Mouse (Mus musculus) bone marrow macrophage, adult 2 months (primary cell): ENCODE results near the gene 1700030K09Rik. TPM values are rescaled to one million over a fixed set of nuclear protein-coding genes. Genes with fewer than 3 reads are reported as not detected.
A peak's percentile ranks its signal among the peaks of the same experiment; 100 is the strongest.

Experiments
- H3K27ac ChIP-seq: 2 replicates; pipeline ENCODE4 v1.5.1; 2012; ENCODE audit warnings: low read depth, low read length; ENCODE audit not compliant: insufficient read depth
- H3K4me1 ChIP-seq: 2 replicates; pipeline ENCODE4 v1.6.1; 2012; ENCODE audit warnings: low read length; ENCODE audit not compliant: control insufficient read depth, insufficient read depth
- H3K4me3 ChIP-seq: 2 replicates; pipeline ENCODE4 v1.5.1; 2012; ENCODE audit warnings: mild to moderate bottlenecking, low read length, moderate library complexity; ENCODE audit not compliant: insufficient read depth
- CTCF ChIP-seq: IDR thresholded peaks from 2 replicates; pipeline ENCODE4 v1.5.1; 2012; ENCODE audit warnings: low read depth, mild to moderate bottlenecking, low read length, moderate library complexity
- POLR2A ChIP-seq: IDR thresholded peaks from 2 replicates; pipeline ENCODE4 v1.6.1; 2012; ENCODE audit warnings: mild to moderate bottlenecking, low read depth, low read length, borderline replicate concordance
- polyA plus RNA-seq: library from polyadenylated mRNA; stranded (reverse); fragments of >200 nt; gene quantifications from 2 replicates; pipeline ENCODE4 v1.2.4, GENCODE M21; 2012; ENCODE audit not compliant: missing spikeins, insufficient read depth, insufficient read length

Gene 1700030K09Rik
- polyA plus RNA-seq = 6.2 and 13.5 TPM in 2 replicates

- peak within 1 kb of the TSS; percentile 30; the same call in 1 of the 2 replicates for H3K27ac ChIP-seq
- H3K4me1 ChIP-seq = peaks cover 9% of the 10 kb centered on the region
- no peak for TF ChIP-seq CTCF
- no peak for TF ChIP-seq POLR2A
- H3K4me3 ChIP-seq = peak within 1 kb of the TSS; percentile 72
Observed at GRCm38 (mm10) chr8:72443338-72443993, at the start of gene 1700030K09Rik, which contains the start of gene Calr3. Gene 1700030K09Rik, plus strand, starts transcription at chr8:72443880. Gene Calr3, minus strand, starts transcription at chr8:72443870.

- Histone ChIP-seq H3K4me3 (no peak overlapping the region), H3K4me1 (peaks cover 15% of the 10 kb centered on the region), H3K27ac (no peak overlapping the region)
- TF ChIP-seq CTCF (no peak), POLR2A (no peak)
Observed at GRCm38 (mm10) chr8:72401381-72401780, 42.3 kb upstream of the 1700030K09Rik start.

- TF ChIP-seq CTCF = no peak
- no peak for TF ChIP-seq POLR2A
- no peak overlapping the region for H3K27ac ChIP-seq
- peaks cover 19% of the 10 kb centered on the region for H3K4me1 ChIP-seq
- no peak overlapping the region for H3K4me3 ChIP-seq
Observed at GRCm38 (mm10) chr8:72402981-72403380, 40.7 kb upstream of the 1700030K09Rik start.

GRCm38 (mm10) chr8:72407878-72408277 lies 35.8 kb upstream of the 1700030K09Rik start:
- TF ChIP-seq CTCF (no peak), POLR2A (no peak)
- peaks cover 24% of the 10 kb centered on the region for H3K4me1 ChIP-seq
- no peak overlapping the region for H3K27ac ChIP-seq
- H3K4me3 ChIP-seq = no peak overlapping the region

- Histone ChIP-seq H3K27ac (no peak overlapping the region), H3K4me3 (no peak overlapping the region), H3K4me1 (peaks cover 24% of the 10 kb centered on the region)
- no peak for TF ChIP-seq CTCF
- TF ChIP-seq POLR2A = no peak
Observed at GRCm38 (mm10) chr8:72409443-72409842, 34.2 kb upstream of the 1700030K09Rik start.

- TF ChIP-seq POLR2A = no peak
- TF ChIP-seq CTCF = no peak
- no peak overlapping the region for H3K4me3 ChIP-seq
- no peak overlapping the region for H3K27ac ChIP-seq
- H3K4me1 ChIP-seq = peaks cover 37% of the 10 kb centered on the region
Observed at GRCm38 (mm10) chr8:72413839-72414238, 29.8 kb upstream of the 1700030K09Rik start.

- TF ChIP-seq CTCF (no peak), POLR2A (no peak)
- Histone ChIP-seq H3K4me3 (no peak overlapping the region), H3K4me1 (peaks cover 41% of the 10 kb centered on the region), H3K27ac (no peak overlapping the region)
Observed at GRCm38 (mm10) chr8:72415252-72415651, 28.4 kb upstream of the 1700030K09Rik start.

GRCm38 (mm10) chr8:72418073-72418472 lies 25.6 kb upstream of the 1700030K09Rik start:
- no peak for TF ChIP-seq POLR2A
- TF ChIP-seq CTCF = no peak

GRCm38 (mm10) chr8:72420571-72421361 lies 22.9 kb upstream of the 1700030K09Rik start:
- Histone ChIP-seq H3K4me3 (peak overlapping the region; percentile 77), H3K27ac (peak overlapping the region; percentile 54), H3K4me1 (peaks cover 35% of the 10 kb centered on the region)
- TF ChIP-seq POLR2A (no peak), CTCF (no peak)

More at GRCm38 (mm10) chr8:72418073-72418472, 25.6 kb upstream of the 1700030K09Rik start:
- peaks cover 34% of the 10 kb centered on the region for H3K4me1 ChIP-seq
- H3K27ac ChIP-seq = no peak overlapping the region
- no peak overlapping the region for H3K4me3 ChIP-seq
